Mouse (Mus musculus): Measurements from ENCODE around the gene Cpeb3. TPM values are rescaled to one million over a fixed set of nuclear protein-coding genes. Genes with fewer than 3 reads are reported as not detected.
"Not testable (repeated sequence)": the region's sequence is repeated elsewhere in the genome, so short reads cannot be mapped to it uniquely, and the experiment has no call there.

The Cpeb3 gene
- total RNA-seq, 2 experiments from 2014 or later: 42.5 to 42.8 TPM

DNA sequence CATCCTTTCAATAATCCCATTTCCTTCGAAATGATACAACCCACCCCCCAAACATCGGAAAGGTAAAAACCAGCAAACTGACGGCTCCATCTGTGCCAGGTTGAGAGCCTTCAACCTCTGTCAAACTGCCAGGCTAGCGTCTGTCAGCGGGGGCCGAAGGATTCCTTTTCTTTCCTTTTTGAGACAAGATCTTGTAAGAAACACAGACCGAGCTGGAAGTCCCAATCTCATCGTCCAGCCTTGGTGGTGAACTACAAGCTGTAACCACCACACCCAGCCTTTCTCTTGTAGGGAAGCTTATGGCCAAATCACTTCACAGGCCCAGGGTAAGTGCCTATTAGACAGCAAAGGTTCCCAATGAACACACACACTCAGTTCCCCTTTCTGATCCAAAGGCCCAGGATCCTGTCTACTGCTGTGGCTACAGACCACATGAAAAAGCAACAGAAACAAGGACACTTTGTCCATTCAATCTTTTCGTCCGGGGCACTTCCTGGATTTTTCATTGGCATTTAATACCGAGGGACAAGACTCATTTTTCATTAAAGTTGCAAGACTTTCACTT lies 35.8 kb downstream of the Cpeb3 start:
- ATAC-seq (replicated peaks; ENCODE audit: low FRiP score, poor library complexity, severe bottlenecking): no peak

DNA sequence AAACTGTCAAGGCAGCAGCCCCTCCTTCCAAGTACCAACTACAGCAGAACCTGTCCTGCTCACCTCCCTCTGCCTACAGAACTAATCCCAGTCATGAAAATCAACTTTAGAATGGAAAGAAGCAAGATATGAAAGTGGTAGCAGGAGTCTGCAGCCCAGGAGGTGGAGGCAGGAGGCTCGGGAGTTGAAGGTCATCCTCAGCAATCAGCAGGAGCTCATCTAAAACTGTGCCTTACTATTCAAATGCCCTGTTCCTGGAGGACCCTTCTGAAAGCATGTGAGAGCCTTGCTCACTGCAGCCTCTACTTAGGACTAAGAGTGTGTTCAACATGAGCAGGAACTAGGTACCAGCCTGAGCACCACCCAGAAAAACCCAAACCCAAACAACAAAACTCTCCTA lies 36.3 kb downstream of the Cpeb3 start:
- no peak for ATAC-seq (replicated peaks; ENCODE audit: low FRiP score, poor library complexity, severe bottlenecking)

DNA sequence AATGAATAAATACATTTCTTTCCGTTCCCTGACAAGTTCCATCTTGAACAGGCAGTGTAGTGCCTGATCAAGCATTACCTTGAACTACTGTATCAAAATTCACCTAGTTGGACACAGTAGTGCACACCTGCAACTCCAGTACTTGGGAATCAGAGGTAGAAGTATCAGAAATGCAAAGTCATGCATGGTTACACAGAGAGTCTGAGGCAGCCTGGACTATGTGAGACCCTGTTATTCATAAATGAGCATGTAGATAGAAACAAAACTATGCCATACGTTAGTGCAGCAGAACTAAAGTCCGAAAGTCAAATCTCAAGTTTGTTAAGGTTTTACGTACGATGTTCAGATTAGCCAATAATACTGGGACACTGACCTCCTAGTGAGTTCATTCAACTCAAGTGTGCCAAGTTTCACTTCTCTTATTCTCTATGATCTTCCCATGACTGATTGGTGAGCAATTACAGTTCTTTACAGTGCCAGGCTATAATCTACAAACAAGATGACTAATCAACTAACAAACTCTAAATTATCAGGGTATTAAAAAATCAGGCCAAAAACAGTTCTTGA lies 51.5 kb downstream of the Cpeb3 start:
- no peak for ATAC-seq (replicated peaks; ENCODE audit: low FRiP score, poor library complexity, severe bottlenecking)

DNA sequence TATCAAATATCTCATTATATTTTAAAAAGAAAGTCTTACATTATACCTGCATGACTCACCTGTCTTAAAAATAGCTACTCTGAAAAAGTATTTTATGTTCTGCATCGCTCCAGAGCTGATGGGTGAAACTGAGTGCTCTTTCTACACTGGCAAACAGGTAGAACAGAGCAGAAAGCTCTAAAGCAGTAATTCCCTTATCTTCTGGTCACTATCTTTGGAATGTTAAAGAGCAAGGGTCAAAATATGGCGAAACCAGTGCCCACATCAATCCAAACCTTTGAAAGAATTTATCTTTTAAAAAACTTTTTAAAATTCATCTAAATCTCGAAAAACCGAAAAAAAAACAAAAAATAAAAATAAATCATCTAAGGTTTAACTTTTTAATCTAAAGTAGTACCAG lies 52.4 kb downstream of the Cpeb3 start:
- ATAC-seq (replicated peaks; ENCODE audit: low FRiP score, poor library complexity, severe bottlenecking): no peak

DNA sequence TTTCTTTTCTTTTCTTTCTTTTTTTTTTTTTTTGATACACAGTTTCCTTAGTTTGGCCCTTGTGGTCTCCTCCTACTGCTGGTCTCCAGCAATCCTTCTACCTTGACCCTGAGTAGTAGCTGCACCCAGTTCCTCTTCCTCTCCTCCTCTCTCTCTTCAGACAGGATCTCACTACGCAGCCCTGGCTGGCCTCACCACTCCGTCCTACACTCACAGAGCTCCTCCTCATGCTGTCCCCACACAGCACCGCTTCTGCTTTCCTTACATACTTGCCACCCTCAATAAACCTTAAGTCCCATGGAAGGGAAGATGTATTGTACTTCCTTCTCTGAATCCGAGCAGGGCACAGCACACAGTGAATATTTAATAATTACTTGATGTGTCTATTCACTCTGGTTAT lies 61.3 kb downstream of the Cpeb3 start:
- ATAC-seq (replicated peaks; ENCODE audit: low FRiP score, poor library complexity, severe bottlenecking): no peak

DNA sequence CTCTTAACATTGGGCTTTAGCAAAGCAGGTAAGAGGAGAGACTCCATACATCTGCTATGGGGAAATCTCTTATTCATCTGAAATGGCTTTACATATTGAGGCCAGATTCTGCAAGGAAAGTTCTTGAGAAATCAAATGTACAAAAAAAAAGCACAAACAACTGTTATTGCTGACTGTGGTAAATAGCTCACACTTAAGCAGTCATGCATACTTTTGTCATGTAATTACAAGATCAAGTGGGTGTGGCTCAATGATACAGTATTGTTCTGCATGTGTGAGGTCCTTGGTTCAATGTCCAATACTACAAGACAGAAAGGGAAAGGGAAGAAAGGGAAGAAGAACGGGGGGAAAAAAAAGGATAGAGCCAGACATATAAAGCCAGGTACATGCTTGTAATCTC lies 62.6 kb downstream of the Cpeb3 start:
- no peak for ATAC-seq (replicated peaks; ENCODE audit: low FRiP score, poor library complexity, severe bottlenecking)

DNA sequence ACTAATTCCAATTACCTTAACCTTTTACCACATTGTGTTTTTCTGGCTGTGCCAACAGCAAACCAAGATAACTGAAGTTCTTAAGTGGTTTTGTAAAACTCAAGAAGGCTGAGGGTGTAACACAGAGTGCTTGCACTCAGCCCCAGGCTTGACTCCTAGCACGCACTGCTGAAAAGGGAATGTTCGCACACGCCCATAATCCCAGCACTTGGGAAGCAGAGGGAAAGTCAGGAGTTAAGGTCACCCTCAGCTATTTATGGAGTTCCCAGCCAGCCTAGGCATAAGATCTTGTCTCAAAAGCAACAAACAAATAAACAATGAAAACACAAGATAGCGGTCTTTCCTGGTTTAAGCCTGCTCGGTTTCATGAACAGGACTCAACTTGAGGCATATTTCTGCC lies 63.0 kb downstream of the Cpeb3 start:
- ATAC-seq (replicated peaks; ENCODE audit: low FRiP score, poor library complexity, severe bottlenecking): no peak

DNA sequence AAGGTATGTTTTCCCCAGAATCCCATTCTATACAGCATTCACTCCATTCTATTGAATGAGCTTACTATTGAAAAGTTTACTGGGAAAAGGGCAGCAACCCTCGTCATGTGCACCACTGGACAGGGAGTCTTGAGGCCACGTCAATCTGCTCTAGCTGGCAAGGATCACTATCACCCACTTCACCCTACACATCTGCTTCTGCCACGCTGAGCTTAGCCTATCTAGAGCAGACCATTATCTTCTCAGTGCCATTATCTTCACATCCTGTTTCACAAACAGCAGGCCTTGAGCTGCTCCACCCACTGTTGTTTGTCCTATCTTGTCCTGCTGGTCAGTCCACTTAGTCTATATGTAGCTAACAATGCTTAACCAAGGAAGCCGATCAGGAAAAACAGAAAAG lies 66.8 kb downstream of the Cpeb3 start:
- peak; percentile 31; the same call in 1 of the 2 replicates for ATAC-seq (replicated peaks; ENCODE audit: low FRiP score, poor library complexity, severe bottlenecking)

DNA sequence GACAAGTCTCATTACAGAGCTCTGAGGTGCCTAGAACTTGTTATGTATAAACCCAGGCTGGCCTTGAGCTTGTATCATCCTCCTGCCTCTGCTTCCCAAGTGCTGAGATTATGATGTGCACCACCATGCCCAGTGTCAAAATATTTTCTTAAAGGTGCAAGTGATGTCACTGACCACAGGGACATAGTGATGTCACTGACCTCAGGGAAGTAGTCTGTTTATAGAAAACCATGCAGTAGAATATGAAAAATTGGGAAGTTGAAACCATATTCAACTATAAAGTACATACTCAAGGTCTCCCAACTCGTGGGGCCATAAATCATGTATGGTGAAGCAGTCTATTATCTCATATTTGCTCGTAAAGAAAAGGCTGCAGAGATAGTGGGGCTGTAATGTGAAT lies 71.3 kb downstream of the Cpeb3 start:
- ATAC-seq (replicated peaks; ENCODE audit: low FRiP score, poor library complexity, severe bottlenecking): no peak

DNA sequence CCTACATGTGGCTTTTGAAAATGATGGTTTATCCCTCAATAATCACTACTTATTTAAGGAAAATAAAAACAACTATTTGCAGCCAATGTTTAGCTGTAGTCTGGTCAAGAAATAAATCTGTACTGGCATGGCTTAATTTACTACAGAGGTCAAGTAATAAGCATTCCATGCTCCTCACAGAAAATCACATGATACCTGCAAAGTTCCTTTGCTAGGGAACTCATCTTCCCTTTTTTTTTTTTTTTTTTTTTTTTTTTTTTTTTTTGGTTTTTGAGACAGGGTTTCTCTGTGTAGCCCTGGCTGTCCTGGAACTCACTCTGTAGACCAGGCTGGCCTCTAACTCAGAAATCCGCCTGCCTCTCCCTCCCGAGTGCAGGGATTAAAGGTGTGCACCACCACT lies 72.9 kb downstream of the Cpeb3 start:
- not testable (repeated sequence) for ATAC-seq (replicated peaks; ENCODE audit: low FRiP score, poor library complexity, severe bottlenecking)

DNA sequence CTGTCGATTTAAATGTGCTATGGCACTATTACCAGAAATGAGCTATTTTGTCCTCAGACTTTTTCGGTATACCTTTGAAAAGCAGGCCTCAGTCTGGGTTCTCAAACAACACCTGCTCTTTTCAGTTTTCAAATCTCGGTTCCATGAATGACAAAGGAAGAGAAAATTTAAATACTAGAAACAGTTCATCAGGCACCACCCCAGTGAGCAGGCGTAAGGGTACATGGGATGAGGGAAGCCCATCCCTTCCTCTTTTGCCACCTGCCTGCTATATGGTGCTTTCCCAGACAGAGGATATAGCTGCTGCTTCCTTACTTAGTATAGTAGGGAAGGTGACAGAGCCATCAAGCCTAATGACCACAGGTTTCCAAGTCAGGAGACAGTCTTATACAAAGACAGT lies 74.7 kb downstream of the Cpeb3 start:
- no peak for ATAC-seq (replicated peaks; ENCODE audit: low FRiP score, poor library complexity, severe bottlenecking)

DNA sequence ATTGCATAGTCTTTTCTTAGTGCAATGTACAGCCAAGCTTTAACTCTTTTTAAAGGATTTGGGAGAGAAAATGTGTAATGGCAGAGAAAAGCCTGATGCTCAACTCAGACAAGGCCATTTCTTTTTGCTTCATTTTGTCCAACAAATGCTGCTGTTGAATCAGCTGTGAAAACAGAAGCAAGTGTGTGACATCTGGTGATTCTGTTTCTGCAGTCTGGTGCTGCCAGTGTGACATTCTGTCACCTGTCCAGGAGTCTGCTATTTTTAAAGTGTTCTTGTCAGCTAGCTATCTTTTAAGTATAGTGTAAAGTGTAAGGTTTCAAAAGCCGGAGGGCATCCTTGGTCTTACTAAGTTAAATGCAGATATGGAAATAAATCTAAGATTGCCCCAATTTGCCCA lies 76.7 kb downstream of the Cpeb3 start:
- no peak for ATAC-seq (replicated peaks; ENCODE audit: low FRiP score, poor library complexity, severe bottlenecking)

DNA sequence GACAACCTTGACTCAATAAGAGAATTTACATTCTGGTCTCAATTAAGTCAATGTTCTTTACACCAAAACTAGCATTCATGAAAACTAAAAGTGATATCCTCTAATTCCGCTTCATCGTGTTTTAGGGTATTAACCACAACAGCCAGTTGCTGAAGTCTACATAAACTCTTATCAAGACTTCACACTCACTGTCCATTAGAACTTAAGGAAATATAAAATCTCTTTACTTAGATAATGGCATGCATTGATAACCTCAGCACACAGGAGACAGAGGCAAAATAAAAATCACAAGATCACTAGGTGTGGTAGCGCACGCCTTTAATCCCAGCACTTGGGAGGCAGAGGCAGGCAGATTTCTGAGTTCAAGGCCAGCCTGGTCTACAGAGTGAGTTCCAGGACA lies 79.9 kb downstream of the Cpeb3 start:
- ATAC-seq (replicated peaks; ENCODE audit: low FRiP score, poor library complexity, severe bottlenecking): no peak

DNA sequence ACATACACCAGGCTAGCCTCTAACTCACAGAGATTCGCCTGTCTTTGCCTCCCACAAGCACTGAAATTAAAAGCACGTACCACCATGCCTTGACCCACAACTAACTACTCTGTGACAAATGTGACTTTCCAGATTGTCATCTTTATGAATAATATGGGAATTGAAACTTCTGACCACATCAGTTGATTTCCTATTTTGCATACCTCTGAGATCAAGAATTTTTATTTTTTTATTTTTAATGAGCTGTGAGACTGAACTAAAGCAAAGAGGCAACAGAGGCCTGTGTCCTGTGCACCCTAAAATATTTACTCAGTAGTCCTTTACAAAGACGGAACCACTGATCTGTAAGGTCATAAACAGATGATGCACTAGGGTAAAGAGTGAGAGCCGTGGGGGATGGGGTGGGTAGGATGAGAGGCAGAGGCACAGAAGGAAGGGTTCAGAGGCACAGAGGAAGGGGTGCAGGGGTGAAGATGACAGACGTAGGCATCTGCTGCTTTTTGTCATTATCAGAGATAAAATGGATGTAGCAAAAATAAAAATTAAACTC lies 81.3 kb downstream of the Cpeb3 start:
- ATAC-seq (replicated peaks; ENCODE audit: low FRiP score, poor library complexity, severe bottlenecking): no peak

DNA sequence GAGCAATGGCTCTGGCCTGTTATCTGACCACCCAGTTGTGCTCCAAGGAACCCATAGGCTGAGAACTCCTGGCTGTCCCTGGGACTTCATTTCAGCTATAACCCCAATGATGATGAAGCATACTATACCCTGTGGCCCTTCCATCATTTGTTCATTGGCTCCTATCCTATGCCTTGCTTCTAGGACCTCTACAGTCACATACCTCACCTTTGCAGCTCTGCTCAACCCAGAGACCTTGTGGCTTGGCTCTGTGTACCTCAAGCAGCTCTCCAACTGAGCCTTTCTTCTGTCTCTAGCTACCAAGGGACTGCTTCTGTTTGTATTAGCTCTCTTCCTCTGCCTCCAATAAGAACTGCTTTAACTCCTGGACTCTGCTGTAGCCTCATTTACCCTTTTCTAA lies 83.4 kb downstream of the Cpeb3 start:
- ATAC-seq (replicated peaks; ENCODE audit: low FRiP score, poor library complexity, severe bottlenecking): no peak

DNA sequence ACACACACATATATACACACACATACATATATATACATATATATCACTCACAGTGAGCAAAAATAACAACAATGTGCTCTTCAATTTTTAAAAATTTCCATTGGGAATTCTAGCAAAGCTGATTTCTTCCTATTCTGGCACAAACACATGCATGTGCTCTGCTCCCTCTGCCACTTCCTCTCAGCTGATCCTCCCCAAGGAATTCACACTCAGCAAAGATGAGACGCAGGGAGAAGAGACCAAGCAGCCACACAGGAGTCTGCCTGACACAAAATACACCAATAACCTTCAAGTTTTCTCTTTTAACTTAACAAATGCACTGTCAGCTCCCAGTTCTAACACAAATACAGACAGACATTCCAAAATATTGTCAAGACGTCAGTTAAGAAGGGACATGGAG lies 89.1 kb downstream of the Cpeb3 start:
- ATAC-seq (replicated peaks; ENCODE audit: low FRiP score, poor library complexity, severe bottlenecking): no peak

DNA sequence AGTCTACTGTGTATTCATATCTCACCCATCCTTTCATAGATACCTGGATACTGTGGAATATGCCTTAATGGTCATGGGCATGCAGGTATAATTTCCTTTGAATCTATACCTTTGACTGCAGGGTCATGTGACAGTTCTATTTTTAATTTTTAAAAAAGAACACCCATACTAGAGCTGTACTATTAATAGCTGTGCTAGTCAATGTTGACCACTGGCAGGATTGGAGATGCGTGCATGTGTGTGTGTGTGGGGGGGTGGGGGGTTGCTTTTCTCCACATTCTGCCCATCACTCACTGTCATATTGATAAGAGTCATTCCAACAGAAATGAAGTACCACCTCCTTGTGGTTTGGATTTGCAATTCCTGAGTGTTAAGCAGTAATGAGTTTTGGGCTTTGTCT lies 92.6 kb downstream of the Cpeb3 start:
- ATAC-seq (replicated peaks; ENCODE audit: low FRiP score, poor library complexity, severe bottlenecking): no peak

DNA sequence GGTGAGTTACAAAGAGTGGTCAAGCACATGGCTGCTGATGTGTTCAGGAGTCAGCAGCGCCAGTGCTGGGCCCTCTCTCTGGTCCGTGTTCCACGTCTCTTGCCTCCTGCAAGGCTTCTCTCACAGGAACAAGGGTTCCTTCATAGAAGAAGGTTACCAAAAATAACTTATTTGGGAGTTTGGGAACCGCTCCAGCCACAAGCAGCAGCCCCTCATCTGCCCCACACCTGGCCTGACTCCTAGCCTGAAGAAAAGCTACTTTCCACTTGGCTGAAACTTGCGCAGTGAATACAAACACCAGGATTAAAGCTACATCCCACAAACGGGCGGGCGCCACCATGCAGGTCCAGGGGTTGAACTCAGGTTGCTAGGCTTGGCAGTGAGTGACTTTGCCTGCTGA lies 93.0 kb downstream of the Cpeb3 start:
- no peak for ATAC-seq (replicated peaks; ENCODE audit: low FRiP score, poor library complexity, severe bottlenecking)

DNA sequence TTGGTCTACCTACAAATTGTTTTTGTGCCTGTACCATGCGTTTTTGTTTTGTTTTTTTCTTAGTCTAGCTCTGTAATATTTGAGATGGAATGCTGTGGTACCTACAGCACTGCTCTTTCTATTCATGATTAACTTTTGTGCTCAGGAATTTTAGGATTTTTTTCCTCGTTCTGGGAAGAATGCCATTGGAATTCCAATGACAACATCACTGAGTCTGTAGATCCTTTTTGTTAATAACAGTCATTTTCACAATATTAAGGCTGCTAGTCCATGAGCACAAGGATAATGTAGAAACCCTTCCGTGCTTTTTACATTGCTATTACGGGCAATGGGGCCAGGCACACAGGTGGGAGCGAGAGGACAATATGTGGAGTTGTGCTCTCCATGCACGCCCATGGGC lies 96.6 kb downstream of the Cpeb3 start:
- ATAC-seq (replicated peaks; ENCODE audit: low FRiP score, poor library complexity, severe bottlenecking): no peak

DNA sequence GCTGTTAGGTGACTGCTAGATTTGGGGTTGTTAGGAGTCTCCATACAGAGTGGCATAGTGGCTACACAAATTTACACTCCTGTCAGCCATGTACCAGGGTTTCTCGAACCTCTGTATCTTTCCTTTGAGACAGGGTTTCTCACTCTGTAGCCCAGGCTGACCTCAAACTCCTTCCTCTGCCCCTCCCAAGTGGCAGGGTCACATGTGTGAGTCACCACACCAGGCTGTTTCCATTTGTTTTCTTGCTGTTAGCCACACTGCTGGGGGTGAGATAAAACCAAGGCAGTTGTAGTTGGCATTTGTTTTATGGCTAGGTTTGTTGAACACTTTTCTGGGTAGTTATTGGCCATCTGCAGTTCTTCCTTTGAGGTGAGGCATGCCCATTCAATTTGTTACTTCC lies 97.9 kb downstream of the Cpeb3 start:
- ATAC-seq (replicated peaks; ENCODE audit: low FRiP score, poor library complexity, severe bottlenecking): no peak

DNA sequence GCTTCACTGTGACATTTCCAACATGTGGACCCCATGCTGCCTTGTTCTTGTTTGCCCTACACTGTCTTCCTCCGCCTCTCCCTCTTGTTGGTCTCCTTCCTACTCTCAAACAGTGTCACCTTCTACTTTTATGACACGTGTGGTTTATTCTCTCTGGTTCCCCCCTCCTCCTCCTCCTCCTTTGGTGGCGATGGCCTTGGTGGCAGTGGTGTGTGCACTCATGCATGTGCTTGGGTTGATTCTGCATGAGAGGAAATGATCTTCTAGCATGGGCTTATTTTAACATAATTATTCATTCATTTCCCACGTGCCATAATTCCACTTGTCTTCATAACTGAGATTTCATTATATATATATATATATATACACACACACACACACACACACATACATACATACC lies 98.5 kb downstream of the Cpeb3 start:
- ATAC-seq (replicated peaks; ENCODE audit: low FRiP score, poor library complexity, severe bottlenecking): no peak

DNA sequence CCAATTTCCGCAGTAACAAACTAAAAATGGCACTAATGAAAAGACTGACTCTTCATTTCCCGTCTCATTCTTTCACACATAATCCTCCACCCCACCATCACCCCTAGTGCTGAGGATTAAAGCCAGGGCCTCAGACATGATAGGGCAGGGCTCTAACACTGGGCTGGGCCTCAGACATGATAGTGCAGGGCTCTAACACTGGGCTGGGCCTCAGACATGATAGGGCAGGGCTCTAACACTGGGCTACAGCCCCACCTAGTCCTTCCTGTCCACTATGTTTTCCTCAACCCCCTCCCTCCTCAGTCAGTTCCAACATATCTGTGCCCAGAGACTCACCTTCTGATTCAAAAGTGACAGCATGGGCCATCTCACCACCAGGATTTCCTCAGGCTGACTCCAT lies 107.7 kb downstream of the Cpeb3 start:
- 0 out of 2 replicates have a peak, but pooled peaks have one; percentile 51 for ATAC-seq (replicated peaks; ENCODE audit: low FRiP score, poor library complexity, severe bottlenecking)
